Mouse (Mus musculus): ENCODE results near the gene Cdh23. TPM values are rescaled to one million over a fixed set of nuclear protein-coding genes. Genes with fewer than 3 reads are reported as not detected.
A peak's percentile ranks its signal among the peaks of the same experiment; 100 is the strongest.

Gene Cdh23
- total and polyA plus RNA-seq, 3 experiments: 4.7 to 7.7 (median 7.0) TPM

DNA sequence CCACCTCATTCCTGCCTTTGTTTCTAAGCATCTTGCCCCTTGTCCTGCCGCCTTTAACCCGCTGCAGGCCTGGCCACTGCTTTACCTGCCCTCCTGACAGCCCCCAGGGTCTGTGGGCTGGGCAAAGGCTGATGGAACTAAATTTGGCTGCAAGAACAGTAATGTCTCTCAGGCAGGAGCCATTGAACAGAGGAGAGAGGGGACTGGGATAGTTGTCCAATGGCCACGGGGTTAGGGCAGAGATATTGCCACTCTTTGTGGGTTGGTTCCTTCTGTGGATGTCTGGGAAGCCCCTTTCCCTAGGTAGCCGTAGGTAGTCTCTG lies 342.3 kb downstream of the Cdh23 start:
- no peaks in the 10 kb centered on the region for H3K27me3 ChIP-seq (ENCODE audit: control insufficient read depth, insufficient read depth, low read length)
- 87% methylated on average over 4 of the region's 4 CpGs for WGBS
- H3K4me1 ChIP-seq (ENCODE audit: control insufficient read depth, insufficient read depth, low read length): peaks cover 24% of the 10 kb centered on the region
- no peak overlapping the region for H3K9ac ChIP-seq (ENCODE audit: low read depth, low read length)
- no peak for TF ChIP-seq EP300 (IDR thresholded peaks at IDR 0.05; ENCODE audit: insufficient read depth, low read depth, low read length)
- no peak for TF ChIP-seq POLR2A (IDR thresholded peaks at IDR 0.05; ENCODE audit: insufficient read depth, low read depth, low read length)
- TF ChIP-seq CTCF (IDR thresholded peaks at IDR 0.05): no peak
- no peak for DNase-seq
- H3K27ac ChIP-seq: peak overlapping the region; percentile 60
- intact Hi-C loops (cut with DNase I): loop anchor here (2.0 kb wide), 1 partner anchor 19 kb away; no protein-coding TSS in a partner anchor
- no peaks in the 10 kb centered on the region for H3K36me3 ChIP-seq (ENCODE audit: control insufficient read depth, insufficient read depth, low read length)
- H3K79me2 ChIP-seq (replicated peaks; ENCODE audit: control insufficient read depth, insufficient read depth, low read length): no peaks in the 10 kb centered on the region
- no peak overlapping the region for H3K4me3 ChIP-seq

DNA sequence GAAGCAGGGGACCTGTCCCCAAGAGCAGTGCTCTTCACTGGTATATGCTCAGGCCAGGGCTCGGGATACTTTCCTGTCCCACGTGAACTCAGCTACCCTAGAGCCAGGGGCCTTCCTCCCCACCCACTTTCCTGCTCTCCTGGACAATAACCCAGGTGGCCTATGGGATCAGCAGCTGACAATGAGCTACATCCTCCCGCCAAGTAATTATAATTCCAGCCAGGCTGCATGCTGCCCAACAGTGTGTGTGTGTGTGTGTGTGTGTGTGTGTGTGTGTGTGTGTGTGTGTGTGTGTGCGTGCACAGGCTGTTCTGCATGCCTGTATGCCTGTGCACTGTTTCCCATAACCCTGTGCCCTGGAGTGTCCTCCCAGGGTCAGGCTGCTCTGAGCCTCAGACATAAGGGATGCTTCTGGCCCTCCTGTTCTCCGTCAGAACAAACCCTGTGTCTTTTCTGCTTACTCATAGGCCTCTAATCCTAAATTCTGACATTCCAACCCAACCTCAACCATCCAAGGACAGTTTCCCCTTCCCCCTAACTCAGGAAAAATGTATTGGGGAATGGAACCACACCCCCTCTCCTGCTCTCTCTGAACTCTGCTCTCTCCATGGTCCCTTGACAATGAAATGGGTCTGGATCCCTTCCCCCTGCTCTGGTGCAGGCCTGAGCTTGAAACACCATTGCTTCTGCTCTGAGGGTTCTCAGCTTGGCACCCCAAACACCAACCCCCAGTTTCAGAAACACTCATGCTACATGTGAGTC lies 342.9 kb downstream of the Cdh23 start:
- Histone ChIP-seq H3K4me3 (no peak overlapping the region), H3K27ac (peak overlapping the region; percentile 86), H3K79me2 (replicated peaks; ENCODE audit: control insufficient read depth, insufficient read depth, low read length) (no peaks in the 10 kb centered on the region), H3K27me3 (ENCODE audit: control insufficient read depth, insufficient read depth, low read length) (no peaks in the 10 kb centered on the region), H3K36me3 (ENCODE audit: control insufficient read depth, insufficient read depth, low read length) (no peaks in the 10 kb centered on the region), H3K9ac (ENCODE audit: low read depth, low read length) (peak overlapping the region; percentile 23; the same call in 1 of the 2 replicates), H3K4me1 (ENCODE audit: control insufficient read depth, insufficient read depth, low read length) (peaks cover 24% of the 10 kb centered on the region)
- TF ChIP-seq POLR2A (IDR thresholded peaks at IDR 0.05; ENCODE audit: insufficient read depth, low read depth, low read length) (peak; percentile 47; the same call in 1 of the 2 replicates), EP300 (IDR thresholded peaks at IDR 0.05; ENCODE audit: insufficient read depth, low read depth, low read length) (peak; percentile 99), CTCF (IDR thresholded peaks at IDR 0.05) (no peak; the same call in 1 of the 2 replicates)
- peak; percentile 54 to 73 for DNase-seq
- intact Hi-C loops (cut with DNase I): loop anchor here (2.0 kb wide), 1 partner anchor 19 kb away; no protein-coding TSS in a partner anchor
- 46% methylated on average over 5 of the region's 5 CpGs for WGBS

DNA sequence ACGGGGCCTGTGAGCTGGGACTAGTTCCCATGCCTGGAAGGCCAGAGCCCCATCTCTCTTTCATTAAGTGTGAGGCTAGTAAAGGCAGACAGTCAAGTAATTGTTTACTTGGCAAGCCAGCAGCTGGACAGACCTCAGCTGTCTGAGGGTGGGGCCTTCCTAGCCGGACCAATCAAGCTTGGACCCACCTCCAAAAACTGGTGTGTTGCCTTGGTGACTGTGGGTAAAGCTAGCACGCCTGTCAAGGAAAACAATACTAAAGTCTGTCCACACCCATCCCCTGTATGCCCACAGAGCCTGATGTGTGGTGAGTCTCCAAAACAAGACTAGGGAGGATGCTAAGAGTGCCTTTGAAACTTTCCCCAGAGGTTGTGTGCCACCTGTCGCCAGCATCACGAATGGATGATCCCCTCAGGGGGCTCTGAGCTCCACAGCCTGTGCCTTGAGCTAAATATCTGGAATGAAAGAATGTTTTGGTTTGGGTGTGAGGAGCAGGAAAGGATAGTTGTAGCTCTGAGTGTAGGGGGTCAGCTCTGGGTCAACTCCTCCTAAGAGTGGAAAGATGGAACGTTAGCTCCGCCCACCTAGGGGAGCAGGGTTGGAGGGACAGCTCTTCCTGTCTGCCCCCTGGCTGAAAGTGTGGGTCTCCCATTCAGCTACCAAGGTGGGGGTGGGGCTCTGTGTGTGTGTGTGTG lies 344.4 kb downstream of the Cdh23 start:
- H3K9ac ChIP-seq (ENCODE audit: low read depth, low read length): 0 out of 2 replicates have a peak overlapping the region, but pooled peaks have one; percentile 14
- 26% methylated on average over 7 of the region's 7 CpGs for WGBS
- peak; percentile 60 for TF ChIP-seq POLR2A (IDR thresholded peaks at IDR 0.05; ENCODE audit: insufficient read depth, low read depth, low read length)
- no peak for TF ChIP-seq CTCF (IDR thresholded peaks at IDR 0.05)
- 0 out of 2 replicates have a peak, but pooled peaks have one; percentile 8 for TF ChIP-seq EP300 (IDR thresholded peaks at IDR 0.05; ENCODE audit: insufficient read depth, low read depth, low read length)
- DNase-seq: peak; percentile 80 to 89
- intact Hi-C loops (cut with DNase I): no loop called here
- no peaks in the 10 kb centered on the region for H3K79me2 ChIP-seq (replicated peaks; ENCODE audit: control insufficient read depth, insufficient read depth, low read length)
- peak overlapping the region; percentile 86 for H3K27ac ChIP-seq
- peaks cover 24% of the 10 kb centered on the region for H3K4me1 ChIP-seq (ENCODE audit: control insufficient read depth, insufficient read depth, low read length)
- H3K36me3 ChIP-seq (ENCODE audit: control insufficient read depth, insufficient read depth, low read length): no peaks in the 10 kb centered on the region
- no peak overlapping the region for H3K4me3 ChIP-seq
- H3K27me3 ChIP-seq (ENCODE audit: control insufficient read depth, insufficient read depth, low read length): no peaks in the 10 kb centered on the region

DNA sequence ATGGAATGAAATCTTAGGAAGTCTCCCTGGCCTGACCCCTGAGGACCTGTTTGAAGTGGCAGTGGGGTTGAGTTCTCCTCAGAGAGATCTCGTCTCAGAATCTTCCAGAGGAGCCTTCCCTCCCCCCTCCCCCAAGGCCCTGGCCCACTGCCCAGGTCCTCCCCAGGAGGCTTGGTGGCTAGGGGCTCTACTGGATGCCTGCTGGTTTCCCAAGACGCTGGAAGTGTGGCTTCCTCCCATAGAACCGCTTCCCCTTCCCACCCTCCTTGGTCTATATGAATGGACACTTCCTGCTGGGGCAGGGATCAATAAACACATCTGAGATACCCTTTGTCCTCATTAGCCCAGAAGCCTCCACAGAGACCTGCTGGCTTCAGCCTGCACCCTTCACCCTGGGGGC lies 345.0 kb downstream of the Cdh23 start:
- Histone ChIP-seq H3K79me2 (replicated peaks; ENCODE audit: control insufficient read depth, insufficient read depth, low read length) (no peaks in the 10 kb centered on the region), H3K4me1 (ENCODE audit: control insufficient read depth, insufficient read depth, low read length) (peaks cover 25% of the 10 kb centered on the region), H3K9ac (ENCODE audit: low read depth, low read length) (peak overlapping the region; percentile 14; the same call in 1 of the 2 replicates), H3K4me3 (no peak overlapping the region), H3K36me3 (ENCODE audit: control insufficient read depth, insufficient read depth, low read length) (no peaks in the 10 kb centered on the region), H3K27ac (peak overlapping the region; percentile 86), H3K27me3 (ENCODE audit: control insufficient read depth, insufficient read depth, low read length) (no peaks in the 10 kb centered on the region)
- WGBS: 22% methylated on average over 3 of the region's 3 CpGs
- DNase-seq: peak in 1 of 2 experiments; percentile 56
- TF ChIP-seq EP300 (IDR thresholded peaks at IDR 0.05; ENCODE audit: insufficient read depth, low read depth, low read length) (no peak), POLR2A (IDR thresholded peaks at IDR 0.05; ENCODE audit: insufficient read depth, low read depth, low read length) (no peak)
- intact Hi-C loops (cut with DNase I): no loop called here

DNA sequence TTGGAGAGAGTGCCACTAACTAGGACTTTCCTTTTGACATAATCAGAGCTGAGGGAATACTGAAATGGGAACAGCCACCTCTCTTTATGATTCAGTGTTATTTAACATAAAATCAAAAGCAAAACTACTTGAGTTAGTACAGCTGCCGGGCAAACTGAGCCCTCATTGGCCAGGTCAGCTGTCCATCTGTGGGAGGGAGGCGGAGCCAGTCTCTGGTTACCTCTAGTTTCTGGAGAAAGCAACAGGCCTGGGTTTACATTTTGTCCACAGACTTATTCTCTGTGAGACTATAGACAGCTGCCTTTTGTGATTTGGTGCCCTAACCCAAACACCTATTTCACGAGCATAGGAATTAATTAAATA lies 345.5 kb downstream of the Cdh23 start:
- peaks cover 25% of the 10 kb centered on the region for H3K4me1 ChIP-seq (ENCODE audit: control insufficient read depth, insufficient read depth, low read length)

More for the DNA sequence above, 345.5 kb downstream of the Cdh23 start:
- intact Hi-C loops (cut with DNase I): no loop called here
- DNase-seq: peak; percentile 91 to 97
- WGBS: 22% methylated on average over 3 of the region's 3 CpGs
- H3K27ac ChIP-seq: peak overlapping the region; percentile 86
- H3K79me2 ChIP-seq (replicated peaks; ENCODE audit: control insufficient read depth, insufficient read depth, low read length): no peaks in the 10 kb centered on the region
- no peaks in the 10 kb centered on the region for H3K27me3 ChIP-seq (ENCODE audit: control insufficient read depth, insufficient read depth, low read length)
- peak overlapping the region; percentile 47 for H3K4me3 ChIP-seq
- no peaks in the 10 kb centered on the region for H3K36me3 ChIP-seq (ENCODE audit: control insufficient read depth, insufficient read depth, low read length)
- TF ChIP-seq POLR2A (IDR thresholded peaks at IDR 0.05; ENCODE audit: insufficient read depth, low read depth, low read length) (no peak), CTCF (IDR thresholded peaks at IDR 0.05) (no peak), EP300 (IDR thresholded peaks at IDR 0.05; ENCODE audit: insufficient read depth, low read depth, low read length) (no peak)
- no peak overlapping the region; the same call in 1 of the 2 replicates for H3K9ac ChIP-seq (ENCODE audit: low read depth, low read length)

Data from heart, adult 2 months (tissue).